Mouse (Mus musculus) adrenal gland, adult 2 months (tissue): ENCODE results near the gene Noto. TPM values are rescaled to one million over a fixed set of nuclear protein-coding genes. Genes with fewer than 3 reads are reported as not detected.
A peak's percentile ranks its signal among the peaks of the same experiment; 100 is the strongest.
"Not testable (repeated sequence)": the region's sequence is repeated elsewhere in the genome, so short reads cannot be mapped to it uniquely, and the experiment has no call there.

Source experiments
- DNase-seq: peaks from one replicate; pipeline ENCODE4 v3.0.0; 2021
- polyA plus RNA-seq: library from polyadenylated mRNA; depleted of rRNA; stranded (reverse); fragments of >200 nt; gene quantifications from 2 replicates; pipeline ENCODE4 v1.2.3, GENCODE M21; 2012
- total RNA-seq, 2 experiments: library from RNA; stranded (reverse); gene quantifications; 2 replicates each; pipeline ENCODE4 v1.2.3; 2021

Gene Noto
- total and polyA plus RNA-seq, 3 experiments = not detected

DNA sequence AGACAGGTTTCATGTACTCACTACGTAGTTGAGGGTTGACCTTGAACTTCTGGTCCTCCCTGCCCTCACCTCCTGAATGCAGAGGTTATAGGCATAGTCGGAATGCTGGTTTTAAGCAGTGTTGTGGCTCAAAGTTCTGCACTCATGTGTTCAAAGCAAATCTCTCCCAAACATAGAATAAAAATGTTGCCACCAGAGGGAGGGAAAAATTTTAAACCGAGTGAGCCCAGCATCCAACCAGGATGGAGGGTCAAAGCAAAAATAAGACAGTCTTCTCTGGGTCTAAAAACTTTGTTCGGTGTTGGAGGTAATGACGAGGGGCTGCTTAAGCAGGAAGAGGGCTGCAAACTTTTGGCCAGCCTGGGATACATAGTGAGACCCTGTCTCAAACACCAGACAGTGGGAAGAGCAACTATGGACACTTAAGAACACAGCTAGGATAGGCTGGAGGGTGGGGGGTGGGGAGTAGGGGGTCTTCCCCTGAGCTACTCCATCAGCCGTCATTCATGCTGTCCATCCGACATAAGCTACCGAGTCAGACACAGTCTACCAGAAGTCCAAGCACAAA, 7.7 kb downstream of the Noto start:
- no peak for DNase-seq

DNA sequence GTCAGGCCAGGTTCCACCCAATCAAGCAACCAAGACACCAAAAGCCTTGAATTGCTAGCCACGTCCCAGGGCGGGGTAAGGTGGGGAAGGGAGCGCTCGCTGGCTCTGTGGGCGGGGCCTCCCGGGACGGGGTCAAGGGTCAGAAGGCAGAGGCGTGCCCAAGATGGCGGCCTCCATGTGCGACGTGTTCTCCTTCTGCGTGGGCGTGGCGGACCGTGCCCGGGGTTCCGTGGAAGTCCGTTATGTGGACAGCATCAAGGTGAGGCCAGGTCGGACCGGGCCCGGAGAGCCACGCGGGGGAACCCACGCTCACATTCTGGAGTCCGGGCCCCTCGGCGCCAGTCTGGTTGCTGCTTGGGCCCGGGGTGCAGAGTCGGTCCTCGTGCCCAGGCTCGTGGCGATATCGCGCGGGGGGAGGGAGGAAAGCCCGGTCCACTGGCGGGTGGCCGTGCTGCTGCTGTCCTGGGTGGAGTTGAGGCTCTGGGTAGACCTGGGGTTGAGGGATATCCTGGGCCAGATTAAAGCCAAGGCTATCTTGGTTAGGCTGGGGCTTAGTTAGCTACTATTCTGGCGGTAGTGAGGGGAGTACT, 8.3 kb downstream of the Noto start, which contains the start of gene Smyd5:
Smyd5 (plus strand) TSS at position 148 of the 590 bp plus-strand sequence.
- peak; percentile 93 for DNase-seq

DNA sequence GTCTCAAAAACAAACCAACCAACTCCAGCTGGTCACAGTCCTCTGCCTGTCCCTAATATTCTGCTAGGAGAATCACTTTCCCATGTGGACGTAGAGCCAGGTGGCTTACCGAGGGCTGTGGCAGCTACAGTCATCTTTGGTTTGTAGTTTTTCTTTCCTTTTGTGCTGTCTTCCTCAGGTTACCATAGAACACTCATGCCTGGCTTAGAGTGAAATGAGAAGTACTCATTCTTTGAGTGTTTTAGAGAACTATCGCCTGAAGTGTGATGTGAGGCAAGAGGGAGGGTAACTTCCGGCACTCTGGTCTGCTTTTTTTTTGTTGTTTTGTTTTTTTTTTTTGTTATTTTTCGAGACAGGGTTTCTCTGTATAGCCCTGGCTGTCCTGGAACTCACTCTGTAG, 10.2 kb downstream of the Noto start:
- DNase-seq = no peak

DNA sequence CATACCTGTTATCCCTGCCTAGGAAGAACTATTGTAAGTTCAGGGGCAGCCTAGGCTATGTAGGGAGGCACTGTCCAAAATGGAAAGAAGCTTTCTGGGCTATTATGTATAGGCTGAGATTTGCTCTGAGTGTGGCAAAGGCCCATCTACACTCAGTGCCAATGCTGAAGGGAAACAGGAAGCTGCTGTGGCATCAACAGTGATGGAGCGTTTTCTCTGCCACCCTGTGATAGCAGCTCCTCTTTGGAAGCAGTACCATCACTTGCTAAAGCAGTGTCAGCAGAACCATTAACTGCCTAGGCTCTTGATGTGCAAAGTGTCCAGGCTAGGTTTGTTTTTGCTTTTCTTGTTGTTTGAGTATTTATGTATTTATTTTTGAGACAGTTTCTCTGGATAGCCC, 12.5 kb downstream of the Noto start:
- no peak for DNase-seq

DNA sequence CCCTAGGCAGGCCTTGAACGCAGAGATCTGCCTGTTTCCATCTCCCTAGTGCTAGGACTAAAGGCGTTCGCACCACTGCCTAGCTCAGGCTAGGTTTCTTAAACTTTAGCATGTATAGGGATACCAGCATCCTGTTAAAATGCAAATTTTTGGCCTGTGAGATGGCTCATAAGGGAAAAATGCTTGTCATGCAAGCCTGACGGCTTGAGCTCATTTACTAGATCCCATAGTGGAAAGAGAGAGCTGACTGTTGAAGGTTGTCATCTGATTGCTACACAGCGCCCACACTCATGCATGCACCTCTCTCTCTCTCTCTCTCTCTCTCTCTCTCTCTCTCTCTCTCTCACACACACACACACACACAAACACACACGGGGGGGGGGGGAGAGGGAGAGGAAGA, 12.9 kb downstream of the Noto start:
- no peak for DNase-seq

DNA sequence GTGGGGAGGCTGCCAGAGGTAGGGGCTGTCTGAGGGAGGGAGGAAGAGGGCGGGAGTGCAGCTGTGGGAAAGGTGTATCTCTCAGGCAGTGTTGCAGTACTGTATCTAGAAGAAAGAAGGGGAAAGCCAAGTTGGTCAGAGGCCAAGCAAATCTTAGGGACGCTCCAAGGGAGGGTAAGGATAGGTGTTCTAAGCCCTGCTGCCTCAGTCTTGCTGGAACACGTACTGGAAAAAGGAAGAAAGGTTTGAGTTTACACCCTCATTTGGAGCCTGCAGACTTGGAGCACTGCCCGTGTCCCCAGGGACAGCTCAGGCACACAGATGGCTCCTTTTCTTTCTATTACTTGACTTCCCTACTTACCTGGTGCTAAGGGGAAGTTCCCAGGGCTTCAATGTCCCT, 17.5 kb downstream of the Noto start:
- DNase-seq = no peak

DNA sequence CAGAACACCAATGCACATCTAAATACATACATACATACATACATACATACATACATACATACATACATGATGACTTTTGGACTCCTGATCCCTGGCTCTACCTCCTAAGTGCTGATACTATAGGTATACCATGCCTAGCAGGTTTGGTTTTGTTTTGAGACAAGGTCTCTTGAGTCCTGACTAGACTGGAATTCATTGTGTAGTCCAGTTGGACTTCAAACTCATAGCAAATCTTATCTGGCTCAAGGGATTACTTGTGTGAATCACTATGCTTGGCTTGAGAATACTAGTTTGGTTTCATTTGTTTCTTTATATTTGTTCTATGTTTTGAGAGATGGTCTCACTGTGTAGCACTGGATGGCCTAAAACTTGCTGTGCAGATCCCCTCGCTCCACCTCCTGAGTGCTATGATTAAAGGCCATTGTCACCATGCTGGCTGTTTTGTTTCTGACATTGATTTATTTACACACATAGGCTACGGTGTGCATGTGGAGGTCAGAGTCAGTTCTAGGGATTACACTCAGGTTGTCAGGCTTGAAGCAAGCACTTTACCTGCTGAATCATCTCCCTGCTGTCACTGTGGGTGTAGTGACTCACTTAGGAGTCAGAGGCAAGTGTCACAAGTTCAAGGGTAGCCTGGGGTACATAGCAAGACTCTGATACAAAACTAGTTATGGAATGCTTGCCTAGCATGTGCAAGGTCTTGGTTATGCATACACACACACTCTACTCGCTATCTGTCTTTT, 20.0 kb downstream of the Noto start:
- peak; percentile 81 for DNase-seq

DNA sequence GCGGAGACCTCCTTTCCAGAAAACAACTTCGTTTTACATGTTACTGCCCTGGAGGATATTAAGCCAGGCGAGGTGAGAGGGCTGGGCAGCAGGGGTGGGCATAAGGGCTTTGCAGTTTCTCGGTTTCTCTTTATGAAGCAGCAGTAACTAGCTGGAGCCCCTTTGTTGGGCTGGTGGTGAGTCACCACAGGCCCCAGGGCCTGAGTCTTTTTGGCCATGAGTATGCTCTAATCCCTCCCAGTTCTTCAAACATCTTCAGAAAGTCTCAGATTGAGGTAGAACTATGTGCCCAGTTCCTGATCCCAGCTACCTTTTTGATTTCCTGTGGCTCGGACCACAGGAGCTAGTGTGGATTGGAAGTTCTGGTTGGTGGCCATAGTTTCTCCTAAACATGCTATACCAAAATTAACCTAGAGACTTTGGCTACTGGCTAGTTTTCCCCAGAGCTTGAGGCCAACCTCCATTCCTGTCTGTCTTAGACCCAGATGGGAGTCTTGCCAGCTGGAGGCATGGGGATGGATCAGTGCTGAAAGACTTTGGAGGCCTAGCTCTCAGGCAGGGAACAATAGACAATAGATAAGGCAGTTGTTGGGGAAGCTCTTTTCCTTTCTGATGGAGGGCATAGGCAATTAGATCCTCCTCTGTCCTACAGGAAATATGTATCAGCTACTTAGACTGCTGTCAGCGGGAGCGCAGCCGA, 20.7 kb downstream of the Noto start:
- DNase-seq = no peak

DNA sequence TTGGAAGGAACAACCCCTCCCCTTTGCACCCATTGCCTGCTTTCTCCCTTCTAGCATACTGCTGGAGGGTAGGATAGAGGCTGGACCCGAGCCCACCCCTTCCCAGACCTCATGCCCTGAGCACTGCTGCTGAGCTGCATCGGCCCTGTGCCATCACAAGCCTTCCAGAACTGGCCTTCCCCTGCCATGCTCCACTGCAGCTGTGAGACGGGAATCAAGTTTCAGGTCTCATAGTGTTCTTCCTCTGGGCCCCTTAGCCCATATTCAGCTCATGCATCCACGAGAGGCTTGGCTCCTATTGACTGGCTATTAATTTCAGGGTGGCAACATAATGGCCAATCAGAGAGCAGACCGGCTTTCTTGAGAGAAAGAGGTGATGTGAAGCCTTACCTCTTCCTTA, 21.6 kb downstream of the Noto start:
- no peak for DNase-seq

DNA sequence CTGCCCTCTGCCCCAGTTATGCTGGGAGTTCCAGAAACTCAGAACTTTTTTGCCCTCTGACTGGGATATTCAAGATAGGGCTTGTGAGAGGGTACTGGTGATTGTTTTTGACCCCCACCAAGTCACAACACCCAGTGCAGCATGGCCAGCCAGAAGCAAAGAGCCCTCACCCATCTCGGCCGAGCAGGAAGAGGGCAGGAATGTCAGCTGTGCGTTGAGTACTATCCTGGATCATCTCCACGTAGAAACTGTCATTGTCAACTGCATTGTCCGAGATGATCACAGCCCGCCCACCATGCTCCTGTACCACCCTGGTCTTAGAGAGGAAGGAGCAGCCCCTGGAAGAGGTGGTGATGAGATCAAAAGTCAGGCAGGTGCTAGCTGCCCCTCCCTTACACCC, 23.7 kb downstream of the Noto start:
- no peak for DNase-seq

DNA sequence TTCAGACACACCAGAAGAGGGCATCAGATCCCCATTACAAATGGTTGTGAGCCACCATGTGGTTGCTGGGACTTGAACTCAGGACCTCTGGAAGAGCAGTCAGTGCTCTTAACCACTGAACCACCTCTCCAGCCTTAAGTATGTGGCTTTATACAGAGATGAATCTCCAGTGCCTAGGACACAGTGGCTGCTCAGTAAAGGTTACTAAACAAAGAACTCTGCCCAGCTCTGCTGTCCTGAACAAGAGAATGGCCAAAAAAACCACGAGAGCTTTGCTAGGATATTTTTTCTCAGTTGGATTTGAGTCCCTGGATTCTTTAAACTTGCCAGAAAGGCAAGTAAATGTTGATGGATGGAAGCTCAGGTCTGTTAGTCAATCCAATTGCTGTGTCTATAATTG, 26.5 kb downstream of the Noto start:
- DNase-seq = not testable (repeated sequence)

DNA sequence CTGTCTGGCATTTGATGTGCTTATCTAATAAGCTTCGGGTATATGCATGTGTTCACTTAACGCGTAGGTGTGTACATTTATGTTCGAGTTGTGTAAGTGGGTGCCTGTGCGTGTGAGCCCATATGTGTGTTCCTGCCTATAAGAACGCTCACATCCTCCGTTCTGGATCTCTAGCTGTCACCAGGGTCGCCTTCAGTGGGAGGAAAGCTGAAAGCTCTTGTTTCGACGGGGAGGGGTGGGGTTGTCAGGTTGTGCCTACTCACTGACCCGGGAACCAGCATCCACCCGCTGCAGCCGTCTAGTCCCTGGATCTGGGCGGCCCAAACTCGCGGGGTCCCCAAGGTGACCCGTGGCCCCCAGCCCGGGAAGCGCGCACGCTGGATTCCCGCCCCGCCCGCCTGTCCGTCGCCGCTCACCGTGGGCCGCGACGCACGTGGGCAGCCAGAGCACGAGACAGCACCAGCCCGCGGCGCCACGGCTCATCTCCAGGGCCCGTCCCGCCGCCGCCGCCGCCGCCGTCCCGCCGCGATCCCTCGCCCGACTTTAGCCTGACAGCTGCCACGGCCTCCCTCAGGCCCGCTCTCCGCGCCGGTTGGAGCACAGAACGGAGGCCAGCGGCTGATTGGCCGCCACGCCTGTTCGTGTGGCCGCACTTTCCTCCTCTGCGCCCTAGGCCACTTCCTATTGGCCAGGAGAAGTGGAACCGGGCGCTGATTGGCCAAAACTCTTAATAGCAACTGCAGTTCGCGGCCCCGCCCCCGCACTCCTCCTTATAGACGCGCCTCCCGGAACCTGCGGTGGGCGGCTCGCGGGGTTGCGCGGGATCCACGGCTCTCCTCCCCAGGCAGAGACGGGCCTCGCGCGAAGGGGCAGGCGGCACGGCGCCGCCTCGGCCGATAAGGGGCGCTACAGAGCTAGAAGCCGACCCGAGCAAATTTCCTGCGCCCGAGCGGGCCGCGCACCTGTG, 27.3 kb downstream of the Noto start, which contains the start of gene Cct7:
Cct7 (plus strand) TSS at position 818 of the 967 bp plus-strand sequence.
- peak; percentile 99 for DNase-seq

DNA sequence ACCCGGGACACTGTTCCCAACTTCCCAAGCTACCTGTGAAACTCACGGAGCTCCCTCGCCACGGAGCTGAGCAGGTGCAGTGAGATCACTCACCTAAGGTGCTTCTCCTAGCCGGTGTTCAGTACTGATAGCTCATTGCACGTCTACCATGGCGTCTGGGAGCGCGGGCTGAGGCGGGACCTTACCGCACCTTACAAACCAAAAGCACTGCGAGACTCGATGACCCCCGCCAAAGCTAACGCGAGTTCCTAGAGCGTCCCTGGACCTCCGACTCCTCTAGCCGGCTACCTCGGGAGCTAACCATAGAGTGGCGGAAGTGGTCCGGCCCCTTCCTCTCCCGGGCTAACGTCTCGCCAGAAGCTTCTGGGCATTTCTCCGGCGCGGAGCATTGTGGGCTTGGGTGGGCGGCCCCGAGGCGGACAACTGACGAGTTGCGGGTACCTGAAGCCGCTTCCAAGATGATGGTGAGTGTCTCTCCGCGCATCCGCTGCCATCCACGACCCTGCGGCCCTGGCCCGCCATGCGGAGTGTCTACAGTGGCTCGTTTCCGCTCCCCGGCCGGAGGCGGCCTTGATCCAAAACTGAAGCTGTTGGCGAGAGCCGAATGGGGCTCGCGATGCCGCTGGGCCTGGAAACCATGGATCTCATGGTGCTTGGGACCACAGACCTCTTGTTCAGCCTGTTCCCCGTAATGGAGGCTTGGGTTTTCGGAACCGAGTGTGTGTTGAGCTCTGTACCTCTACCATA, 28.2 kb downstream of the Noto start, which contains the start of gene Pradc1:
Pradc1 (minus strand) TSS at position 307 of the 747 bp plus-strand sequence.
- peak; percentile 99 for DNase-seq

DNA sequence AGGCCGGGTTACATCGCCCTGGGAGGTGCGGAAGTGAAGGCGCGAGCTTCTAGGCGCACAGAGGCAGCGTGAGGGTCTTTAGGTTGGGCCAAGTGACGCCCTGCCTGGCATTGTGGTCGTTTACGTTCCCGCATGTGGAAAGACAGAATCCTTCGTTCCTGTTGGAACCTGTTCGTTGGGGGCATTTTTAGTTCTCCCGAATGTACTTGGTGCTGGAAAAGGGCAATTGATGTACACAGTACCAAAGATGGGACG, 28.7 kb downstream of the Noto start:
- no peak for DNase-seq

DNA sequence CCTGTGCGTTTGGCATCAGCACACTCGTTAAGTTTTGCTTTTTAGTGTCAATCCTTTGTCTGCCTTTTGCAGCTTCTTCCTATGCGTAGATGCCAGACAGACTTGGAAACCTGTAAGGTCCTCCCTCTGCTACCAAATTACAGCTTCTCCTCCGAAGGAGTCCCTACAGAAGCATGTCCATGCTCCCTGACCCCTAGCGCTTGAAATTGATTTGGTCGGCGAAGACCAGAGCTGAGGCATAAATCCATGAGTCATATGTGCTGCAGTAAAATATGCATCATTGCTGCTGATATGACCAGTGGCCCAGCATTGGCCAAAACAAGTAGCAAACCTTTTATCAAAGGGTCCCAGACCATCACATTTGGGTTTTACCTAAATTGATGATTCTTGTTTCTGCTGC, 29.1 kb downstream of the Noto start:
- DNase-seq = peak; percentile 70

DNA sequence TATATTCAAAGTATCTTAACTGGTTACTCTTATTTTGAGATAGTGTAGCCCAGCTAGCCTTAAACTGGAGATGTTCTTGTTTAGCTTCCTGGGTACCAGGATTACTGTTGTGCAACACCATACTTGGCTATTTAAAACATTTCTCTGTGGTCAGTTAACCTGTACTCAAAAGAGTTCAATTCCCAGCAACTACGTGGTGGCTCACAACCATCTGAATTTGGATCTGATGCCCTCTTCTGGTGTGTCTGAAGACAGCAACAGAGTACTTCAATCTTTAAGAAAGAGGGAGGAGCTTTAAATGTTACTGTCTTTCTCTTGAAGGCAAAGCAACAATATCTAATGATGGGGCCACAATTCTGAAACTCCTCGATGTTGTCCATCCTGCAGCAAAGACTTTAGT, 35.9 kb downstream of the Noto start:
- no peak for DNase-seq

DNA sequence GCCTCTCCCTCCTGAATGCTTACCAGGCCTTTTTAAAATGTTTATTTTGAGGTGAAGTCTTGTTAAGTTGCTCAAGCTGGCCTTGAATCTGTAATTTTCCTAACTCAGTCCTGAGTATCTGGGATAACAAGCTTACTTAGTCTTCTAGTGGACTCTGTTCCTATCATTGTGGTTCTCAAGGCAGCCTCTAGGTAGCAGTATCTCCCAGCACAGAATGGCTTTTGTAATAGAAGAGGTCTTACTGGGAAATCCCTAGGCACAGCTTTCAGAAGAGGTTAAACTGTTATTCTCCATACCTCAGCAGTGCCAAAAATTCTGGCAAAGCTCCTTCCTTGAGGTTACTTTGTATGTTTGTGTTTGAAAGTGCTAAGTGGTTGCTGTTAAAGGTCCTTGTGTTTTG, 41.7 kb downstream of the Noto start:
- no peak for DNase-seq

DNA sequence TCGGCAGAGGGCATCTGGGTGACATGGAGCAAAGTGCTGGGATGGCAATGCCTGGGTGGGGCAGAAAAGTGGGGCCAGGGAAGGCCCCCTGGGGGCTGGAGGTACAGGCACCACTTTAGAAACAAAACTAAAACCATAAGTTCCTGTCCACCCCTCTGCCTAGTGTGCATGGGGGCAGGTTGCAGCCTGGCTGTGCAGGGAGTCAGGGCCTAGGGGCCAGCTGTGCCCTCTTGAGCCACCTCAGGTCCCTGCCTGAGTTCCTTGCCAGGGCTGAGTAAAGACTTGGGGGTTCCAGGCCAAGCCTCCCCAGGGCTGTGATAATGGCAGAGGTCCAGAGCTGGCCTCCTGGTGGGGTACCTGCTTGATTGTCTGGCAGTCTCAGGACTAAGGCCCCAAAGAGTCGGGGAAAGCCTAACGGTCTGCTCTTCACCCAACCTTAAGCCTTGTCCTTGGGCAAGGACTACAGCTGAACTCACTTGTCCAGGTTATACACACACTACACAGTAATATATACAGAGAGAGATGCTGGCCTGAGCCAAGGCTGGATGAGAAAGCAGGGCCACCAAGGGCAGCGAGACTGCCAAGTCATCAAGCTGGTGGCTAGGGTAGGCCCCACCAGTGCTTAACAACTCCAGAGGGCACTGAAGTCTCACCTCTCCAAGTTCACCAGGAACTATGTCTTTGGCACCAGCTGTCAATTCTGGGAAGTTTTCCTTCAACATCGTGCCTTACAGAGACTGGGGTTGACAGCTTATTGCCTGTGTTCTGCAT, 46.2 kb downstream of the Noto start:
- DNase-seq = peak; percentile 78

DNA sequence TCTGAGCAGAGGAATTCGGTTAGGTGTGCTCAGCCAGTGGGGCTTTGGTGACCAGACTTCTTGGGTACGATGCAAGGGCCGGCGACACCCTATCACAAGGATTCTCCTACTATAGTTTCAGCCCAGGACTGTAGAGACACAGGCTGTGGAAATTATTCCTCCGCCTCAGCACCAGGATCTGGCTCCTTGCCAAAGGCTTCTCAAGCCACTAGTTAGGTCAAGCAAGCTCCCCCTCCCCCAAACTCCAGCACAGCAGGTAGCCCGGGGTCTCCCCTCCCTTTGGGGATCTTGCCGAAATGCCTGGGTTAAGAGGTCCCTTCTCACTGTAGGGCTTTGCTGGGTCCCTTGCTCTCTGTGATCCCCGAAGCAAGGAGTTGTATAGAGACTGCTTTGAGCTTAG, 48.3 kb downstream of the Noto start:
- no peak for DNase-seq

DNA sequence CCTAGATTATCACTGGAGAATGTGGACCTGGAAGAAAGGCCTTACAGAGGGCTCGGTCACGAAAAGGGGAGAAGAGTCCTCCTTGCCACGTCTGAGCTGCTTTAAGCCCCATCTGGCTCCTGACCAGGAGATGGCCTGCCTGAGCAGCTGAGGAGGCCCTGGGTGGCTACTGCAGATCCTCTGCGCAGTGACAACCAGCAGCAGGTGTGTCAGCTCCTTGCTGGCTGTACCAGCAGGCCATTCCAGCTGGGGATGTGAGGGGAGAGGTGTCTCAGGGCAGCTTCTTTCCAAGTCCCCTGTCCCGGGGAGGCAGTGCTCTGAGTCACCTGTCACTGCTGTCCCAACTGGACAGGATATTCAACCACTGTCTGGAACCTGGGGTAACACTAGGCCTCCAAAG, 48.9 kb downstream of the Noto start:
- no peak for DNase-seq
